Mouse (Mus musculus) hindbrain, embryonic 16.5 days (tissue): ENCODE data around the gene Scgb1b24. TPM values are rescaled to one million over a fixed set of nuclear protein-coding genes. Genes with fewer than 3 reads are reported as not detected.

Experiments
- ATAC-seq: fragments of 200-750 bp; cut with Nextera tagmentation; 2 replicates; pipeline ENCODE4 v1.8.0; 2017; ENCODE audit warnings: moderate TSS enrichment, moderate library complexity
- H3K27ac ChIP-seq: fragments of 300-500 bp; sonication (generic); 2 replicates; pipeline ENCODE4 v1.5.1; 2014; ENCODE audit warnings: low read depth, mild to moderate bottlenecking, control low read depth, low read length, moderate library complexity
- H3K27me3 ChIP-seq: fragments of 300-500 bp; sonication (generic); replicated peaks from 2 replicates; pipeline ENCODE4 v1.6.1; 2014; ENCODE audit warnings: low read length; ENCODE audit not compliant: control insufficient read depth, insufficient read depth
- H3K36me3 ChIP-seq: fragments of 300-500 bp; sonication (generic); 2 replicates; pipeline ENCODE4 v1.6.1; 2014; ENCODE audit warnings: mild to moderate bottlenecking, low read length, moderate library complexity, mixed read lengths; ENCODE audit not compliant: control insufficient read depth, insufficient read depth
- H3K4me1 ChIP-seq: fragments of 300-500 bp; sonication (generic); 2 replicates; pipeline ENCODE4 v1.6.1; 2014; ENCODE audit warnings: low read depth, low read length; ENCODE audit not compliant: control insufficient read depth, insufficient read depth
- H3K4me2 ChIP-seq: fragments of 300-500 bp; sonication (generic); 2 replicates; pipeline ENCODE4 v1.6.1; 2014; ENCODE audit warnings: mild to moderate bottlenecking, low read length, control low read depth, moderate library complexity
- H3K4me3 ChIP-seq: fragments of 300-500 bp; sonication (generic); 2 replicates; pipeline ENCODE4 v1.5.1; 2014; ENCODE audit warnings: mild to moderate bottlenecking, low read length, control low read depth, moderate library complexity
- H3K9ac ChIP-seq: fragments of 300-500 bp; sonication (generic); 2 replicates; pipeline ENCODE4 v1.6.1; 2014; ENCODE audit warnings: low read depth, mild to moderate bottlenecking, control low read depth, low read length, moderate library complexity
- H3K9me3 ChIP-seq: fragments of 300-500 bp; sonication (generic); 2 replicates; pipeline ENCODE4 v1.6.1; 2014; ENCODE audit warnings: mild to moderate bottlenecking, low read length, moderate library complexity; ENCODE audit not compliant: control insufficient read depth
- WGBS: fragments of 180-500 bp; shearing (Covaris S2); extraction: QIAGEN DNeasy Blood & Tissue Kit; methylation state at CpG from one replicate; pipeline ENCODE4 v1.1.7; 2014; 5-methylcytosine and 5-hydroxymethylcytosine counted together
- polyA plus RNA-seq: library from polyadenylated mRNA; unstranded; fragments of >200 nt; fragmentation: Nextera tagmentation; extraction: Ambion mirVana; gene quantifications from 2 replicates; pipeline ENCODE4 v1.2.1, GENCODE M21; 2015

The Scgb1b24 gene
- not detected in 2 replicates for polyA plus RNA-seq

DNA sequence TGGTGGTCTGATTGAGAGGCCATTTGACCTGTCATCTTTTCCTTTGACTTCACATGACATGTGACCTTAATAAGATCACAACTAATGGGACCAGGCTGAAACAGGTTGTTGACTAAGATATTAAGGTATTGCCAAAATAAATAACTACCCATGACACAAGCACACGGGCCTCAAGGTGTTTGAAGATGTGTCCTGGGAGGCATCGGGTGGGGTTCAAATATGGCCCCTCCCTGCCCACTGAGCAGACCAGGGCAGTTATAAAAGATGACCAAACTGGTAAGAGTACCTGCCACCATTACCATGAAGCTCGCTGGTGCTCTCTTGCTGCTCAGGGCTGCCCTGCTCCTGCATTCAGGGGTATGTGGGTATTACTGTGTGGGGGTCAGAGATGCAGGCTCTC is at the start of gene Scgb1b24:
Gene Scgb1b24, plus strand, starts transcription at position 301 of the 400 bp plus-strand sequence.
- no peak for ATAC-seq
- no peaks in the 10 kb centered on the region for H3K36me3 ChIP-seq
- H3K9me3 ChIP-seq, result peaks cover 37% of the 10 kb centered on the region
- H3K27ac ChIP-seq, result no peak within 1 kb of the TSS
- no peak within 1 kb of the TSS for H3K4me2 ChIP-seq
- WGBS, result 89% methylated on average over 3 of the region's 3 CpGs
- H3K9ac ChIP-seq, result no peak within 1 kb of the TSS
- H3K4me3 ChIP-seq, result no peak within 1 kb of the TSS
- no peaks in the 10 kb centered on the region for H3K4me1 ChIP-seq
- no peaks in the 10 kb centered on the region for H3K27me3 ChIP-seq

DNA sequence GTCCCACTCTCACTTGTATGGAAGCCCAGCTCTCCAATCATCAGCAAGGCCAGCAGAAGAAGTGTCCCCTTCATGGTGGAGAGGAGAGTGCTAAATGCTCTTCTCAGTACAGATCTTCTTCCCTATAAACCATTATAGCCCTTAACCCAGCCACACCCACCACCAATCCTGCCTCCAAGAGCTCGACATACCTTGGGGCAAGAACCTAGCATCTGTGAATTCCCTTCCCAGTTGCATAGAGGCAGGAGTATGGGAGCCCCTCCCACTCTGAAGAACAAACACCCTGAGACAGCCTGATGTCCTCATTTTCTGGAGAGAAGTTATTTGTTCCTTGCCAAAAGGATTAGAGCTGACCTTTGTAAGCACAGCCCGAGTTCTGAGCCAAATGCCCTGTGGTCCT is 4.4 kb upstream of the Scgb1b24 start, which contains the start of gene Scgb2b24:
Gene Scgb2b24, minus strand, starts transcription at position 101 of the 400 bp plus-strand sequence.
- 72% methylated on average over 2 of the region's 2 CpGs for WGBS
- no peak within 1 kb of the TSS for H3K4me2 ChIP-seq
- H3K36me3 ChIP-seq, result no peaks in the 10 kb centered on the region
- peaks cover 66% of the 10 kb centered on the region for H3K9me3 ChIP-seq
- H3K27me3 ChIP-seq, result no peaks in the 10 kb centered on the region
- no peaks in the 10 kb centered on the region for H3K4me1 ChIP-seq
- H3K27ac ChIP-seq, result no peak within 1 kb of the TSS
- H3K4me3 ChIP-seq, result no peak within 1 kb of the TSS
- no peak within 1 kb of the TSS for H3K9ac ChIP-seq
- no peak for ATAC-seq

Other genes with a start within 250 kb of the Scgb1b24 start
- gene Scgb2b21, start 223.3 kb upstream of the Scgb1b24 start, polyA plus RNA-seq, result not detected in 2 replicates
- gene Scgb2b24, start 4.5 kb upstream of the Scgb1b24 start, polyA plus RNA-seq, result not detected in 2 replicates
- not detected in 2 replicates for gene Scgb2b26, start 201.2 kb downstream of the Scgb1b24 start, polyA plus RNA-seq